Mouse (Mus musculus) forebrain, embryonic 13.5 days (tissue): ENCODE results near the gene Atp6v0a2. TPM values are rescaled to one million over a fixed set of nuclear protein-coding genes. Genes with fewer than 3 reads are reported as not detected.

Experiments
- ATAC-seq: fragments of 200-750 bp; cut with Nextera tagmentation; 2 replicates; pipeline ENCODE4 v1.8.0; 2017
- H3K27ac ChIP-seq: fragments of 300-500 bp; sonication (generic); 2 replicates; pipeline ENCODE4 v1.5.1; 2015; ENCODE audit warnings: inconsistent platforms, mild to moderate bottlenecking, moderate library complexity
- H3K27me3 ChIP-seq: fragments of 300-500 bp; sonication (generic); 2 replicates; pipeline ENCODE4 v1.6.1; 2015; ENCODE audit warnings: mild to moderate bottlenecking, inconsistent platforms
- H3K36me3 ChIP-seq: fragments of 300-500 bp; sonication (generic); 2 replicates; pipeline ENCODE4 v1.6.1; 2015; ENCODE audit warnings: mild to moderate bottlenecking, inconsistent platforms; ENCODE audit not compliant: poor library complexity, severe bottlenecking
- H3K4me1 ChIP-seq: fragments of 300-500 bp; sonication (generic); 2 replicates; pipeline ENCODE4 v1.6.1; 2015; ENCODE audit warnings: inconsistent platforms
- H3K4me2 ChIP-seq: fragments of 300-500 bp; sonication (generic); 2 replicates; pipeline ENCODE4 v1.6.1; 2015; ENCODE audit warnings: inconsistent platforms, mild to moderate bottlenecking, moderate library complexity
- H3K4me3 ChIP-seq: fragments of 300-500 bp; sonication (generic); 2 replicates; pipeline ENCODE4 v1.5.1; 2015; ENCODE audit warnings: mild to moderate bottlenecking, inconsistent platforms
- H3K9ac ChIP-seq: fragments of 300-500 bp; sonication (generic); 2 replicates; pipeline ENCODE4 v1.6.1; 2015; ENCODE audit warnings: mild to moderate bottlenecking, inconsistent platforms
- H3K9me3 ChIP-seq: fragments of 300-500 bp; sonication (generic); replicated peaks from 2 replicates; pipeline ENCODE4 v1.6.1; 2016; ENCODE audit warnings: inconsistent platforms
- WGBS: fragments of 180-500 bp; shearing (Covaris S2); methylation state at CpG from one replicate; pipeline ENCODE4 v1.1.7; 2015; 5-methylcytosine and 5-hydroxymethylcytosine counted together
- polyA plus RNA-seq: library from polyadenylated mRNA; unstranded; fragments of >200 nt; fragmentation: Nextera tagmentation; extraction: Ambion mirVana; gene quantifications from 2 replicates; pipeline ENCODE4 v1.2.1, GENCODE M21; 2015

Gene Atp6v0a2
- polyA plus RNA-seq, 1 experiment from 2014 or later = 44.7 TPM

- no peak overlapping the region for H3K27ac ChIP-seq
- H3K9me3 ChIP-seq = no peaks in the 10 kb centered on the region
- H3K4me3 ChIP-seq = no peak overlapping the region
- no peaks in the 10 kb centered on the region for H3K4me1 ChIP-seq
- WGBS = 79% methylated on average over 9 of the region's 9 CpGs
- H3K36me3 ChIP-seq = no peaks in the 10 kb centered on the region
- no peaks in the 10 kb centered on the region for H3K27me3 ChIP-seq
- H3K4me2 ChIP-seq = no peak overlapping the region
- ATAC-seq = no peak
- no peak overlapping the region for H3K9ac ChIP-seq
These were observed 123.3 kb downstream of the Atp6v0a2 start for GRCm38 (mm10) chr5:124751656-124752055.

DNA sequence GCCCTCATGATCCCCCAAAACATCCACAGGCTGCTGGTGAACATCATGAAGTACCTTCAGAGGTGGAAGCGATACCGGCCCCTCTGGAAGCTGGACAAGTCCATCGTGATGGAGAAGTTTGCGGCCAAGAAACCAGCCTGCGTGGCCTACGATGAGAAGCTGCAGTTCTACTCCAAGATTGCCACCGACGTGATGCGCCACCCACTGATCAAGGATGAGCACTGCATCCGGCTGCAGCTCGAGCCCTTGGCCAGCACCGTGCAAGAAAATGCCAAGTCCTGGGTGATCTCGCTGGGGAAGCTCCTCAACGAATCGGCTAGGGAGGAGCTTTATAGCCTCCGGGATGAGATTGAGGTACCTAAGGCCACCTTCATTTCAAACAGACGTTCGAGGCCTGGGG lies 132.6 kb downstream of the Atp6v0a2 start:
- WGBS = 55% methylated on average over 18 of the region's 18 CpGs
- ATAC-seq = no peak
- no peak overlapping the region for H3K4me2 ChIP-seq
- no peaks in the 10 kb centered on the region for H3K36me3 ChIP-seq
- H3K27me3 ChIP-seq = no peaks in the 10 kb centered on the region
- H3K9me3 ChIP-seq = no peaks in the 10 kb centered on the region; the same call in 1 of the 2 replicates
- H3K4me3 ChIP-seq = no peak overlapping the region
- no peak overlapping the region for H3K9ac ChIP-seq
- no peaks in the 10 kb centered on the region for H3K4me1 ChIP-seq
- no peak overlapping the region for H3K27ac ChIP-seq

DNA sequence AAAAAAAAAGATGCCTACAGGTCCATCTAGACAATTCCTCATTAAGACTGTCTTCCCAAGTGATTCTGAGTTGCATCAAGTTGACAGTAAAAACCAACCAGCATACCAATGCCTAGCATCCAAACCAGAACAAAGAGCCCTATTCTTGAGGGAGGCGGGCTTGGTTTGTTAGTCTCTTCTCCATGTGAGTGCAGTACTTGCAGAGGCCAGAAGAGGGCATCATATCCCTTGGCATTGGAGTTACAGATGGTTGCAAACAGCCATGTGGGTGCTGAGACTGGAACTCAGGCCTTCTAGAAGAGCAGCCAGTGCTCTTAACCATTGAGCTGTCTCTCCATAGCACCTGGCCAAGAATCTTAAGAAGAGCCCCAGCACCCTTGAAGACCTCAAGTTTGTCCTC lies 133.4 kb downstream of the Atp6v0a2 start:
- H3K4me1 ChIP-seq = no peaks in the 10 kb centered on the region
- H3K27me3 ChIP-seq = no peaks in the 10 kb centered on the region
- no peak overlapping the region for H3K27ac ChIP-seq
- no peaks in the 10 kb centered on the region for H3K36me3 ChIP-seq
- H3K9ac ChIP-seq = no peak overlapping the region
- 84% methylated on average over 1 of the region's 1 CpGs for WGBS
- ATAC-seq = no peak
- H3K9me3 ChIP-seq = no peaks in the 10 kb centered on the region; the same call in 1 of the 2 replicates
- no peak overlapping the region for H3K4me2 ChIP-seq
- no peak overlapping the region for H3K4me3 ChIP-seq

Other genes with a start within 250 kb of the Atp6v0a2 start
- gene Sbno1, start 202.6 kb upstream of the Atp6v0a2 start, polyA plus RNA-seq = 120 TPM in 2 replicates
- gene Kmt5a, start 188.6 kb upstream of the Atp6v0a2 start, polyA plus RNA-seq = 30.0 and 30.6 TPM in 2 replicates
- gene Rilpl2, start 150.2 kb upstream of the Atp6v0a2 start, polyA plus RNA-seq = 19.3 and 22.3 TPM in 2 replicates
- gene Snrnp35, start 145.4 kb upstream of the Atp6v0a2 start, polyA plus RNA-seq = 27.2 and 27.8 TPM in 2 replicates
- 10.4 and 10.6 TPM in 2 replicates for gene Rilpl1, start 97.2 kb upstream of the Atp6v0a2 start, polyA plus RNA-seq
- 378 and 389 TPM in 2 replicates for gene Tmed2, start 87.9 kb upstream of the Atp6v0a2 start, polyA plus RNA-seq
- gene Ddx55, start 75.7 kb upstream of the Atp6v0a2 start, polyA plus RNA-seq = 23.3 and 25.5 TPM in 2 replicates
- 72.8 and 74.4 TPM in 2 replicates for gene Eif2b1, start 49.4 kb upstream of the Atp6v0a2 start, polyA plus RNA-seq
- gene Gtf2h3, start 49.4 kb upstream of the Atp6v0a2 start, polyA plus RNA-seq = 64.7 and 66.9 TPM in 2 replicates
- gene Dnah10, start 96.5 kb downstream of the Atp6v0a2 start, polyA plus RNA-seq = 0.08 and 0.15 TPM in 2 replicates
- gene Ccdc92, start 233.8 kb downstream of the Atp6v0a2 start, polyA plus RNA-seq = 21.3 and 22.9 TPM in 2 replicates
- gene Zfp664, start 234.1 kb downstream of the Atp6v0a2 start, polyA plus RNA-seq = 148 and 168 TPM in 2 replicates